Mouse (Mus musculus): Measurements from ENCODE around the gene BC005561. TPM values are rescaled to one million over a fixed set of nuclear protein-coding genes. Genes with fewer than 3 reads are reported as not detected.
"Not testable (repeated sequence)": the region's sequence is repeated elsewhere in the genome, so short reads cannot be mapped to it uniquely, and the experiment has no call there.

Gene BC005561
- 10 to 100 TPM; 13.3 to 15.3 TPM for total RNA-seq (2021)
- long read RNA-seq, experiment 1, full-length matches to known transcripts: 5 of 5 reads
- long read RNA-seq, experiment 1, partial matches to known transcripts: 0 of 5 reads
- long read RNA-seq, experiment 1, other reads (novel, unspliced or antisense): 0 of 5 reads
- long read RNA-seq, experiment 2, full-length matches to known transcripts: 4 of 5 reads
- long read RNA-seq, experiment 2, partial matches to known transcripts: 0 of 5 reads
- long read RNA-seq, experiment 2, other reads (novel, unspliced or antisense): 1 of 5 reads

DNA sequence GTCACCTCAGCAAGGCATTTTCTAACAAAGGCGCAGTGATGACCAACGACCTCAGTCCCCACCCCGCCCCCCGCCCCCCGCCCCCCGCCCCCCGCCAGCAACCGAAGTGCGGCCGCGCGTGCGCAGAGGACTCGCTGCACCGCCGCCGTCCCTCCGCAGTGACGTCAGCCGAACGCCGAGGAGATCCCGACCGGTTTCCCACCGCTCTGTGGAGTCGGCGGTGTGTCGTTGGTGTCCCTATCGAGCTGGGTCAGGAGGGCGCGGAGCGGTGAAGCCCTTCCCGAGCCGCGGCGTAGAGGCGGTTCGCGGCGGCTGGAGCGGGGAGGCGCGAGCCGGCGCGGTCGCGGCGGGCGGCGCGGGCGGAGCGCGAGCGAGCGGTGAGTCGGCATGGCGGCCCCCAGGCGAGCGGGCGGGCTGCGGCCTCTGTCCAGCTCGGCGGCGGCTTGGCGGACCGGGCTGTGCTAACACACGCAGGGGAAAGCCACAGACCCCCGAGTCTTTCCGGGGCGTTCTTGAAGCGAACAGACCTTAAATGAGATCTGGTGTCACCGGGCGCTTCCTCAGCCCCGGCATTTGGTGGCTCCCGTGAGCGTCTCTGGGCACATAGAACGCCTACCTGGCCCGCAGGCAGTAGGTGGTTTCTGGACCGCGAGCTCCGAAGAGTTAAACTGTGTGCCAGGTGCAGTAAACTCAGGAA lies at the start of gene BC005561:
TSS of gene BC005561 (plus strand) at position 158 of the 697 bp plus-strand sequence.
- peak; percentile 83 to 86 for DNase-seq (ENCODE audit: low spot score in 2 of 2)

DNA sequence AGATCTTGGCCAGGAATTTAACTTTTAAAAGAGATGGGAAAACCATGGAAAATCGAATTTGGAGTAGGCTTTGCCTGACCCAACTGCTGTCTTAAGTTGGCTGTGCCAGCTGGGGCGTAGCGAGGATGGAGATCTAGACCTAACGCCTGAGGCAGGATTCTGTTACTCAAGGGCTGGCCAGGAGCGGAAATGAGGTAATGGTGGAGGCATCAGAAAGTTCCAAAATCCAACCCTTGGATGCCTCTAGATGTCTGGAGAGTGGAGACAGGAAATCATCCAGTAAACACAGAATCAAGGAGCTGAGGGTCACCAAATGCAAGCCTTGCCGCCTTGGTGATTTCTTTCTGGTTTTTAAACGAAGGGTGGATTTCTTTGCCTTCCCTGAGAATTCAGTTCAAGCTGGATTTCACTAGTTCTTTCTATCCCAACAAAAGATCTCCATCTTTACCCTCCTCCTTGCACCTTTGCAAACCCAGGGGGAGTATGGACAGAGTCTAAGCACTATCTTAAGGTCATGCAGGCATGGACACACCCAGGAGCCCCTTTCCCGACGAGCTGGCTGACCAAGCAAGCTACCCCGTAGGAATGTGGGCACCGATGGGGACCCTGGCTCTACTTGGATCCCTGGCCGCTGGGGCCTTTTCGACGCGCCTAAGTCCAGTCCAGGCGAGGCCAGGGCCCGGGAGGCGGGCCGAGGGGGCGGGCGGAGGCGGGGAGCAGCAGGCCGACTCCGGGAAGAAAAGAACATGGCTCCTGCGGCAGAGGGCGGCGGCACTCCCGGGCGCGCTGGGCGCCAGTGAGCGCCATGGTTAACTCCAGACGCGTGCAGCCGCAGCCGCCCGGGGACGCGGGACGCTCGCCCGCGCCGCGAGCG lies 49.1 kb upstream of the BC005561 start, which contains the start of gene Pkd2:
TSS of gene Pkd2 (plus strand) at position 619 of the 874 bp plus-strand sequence.
- DNase-seq (ENCODE audit: low spot score in 2 of 2): peak; percentile 50 to 62

DNA sequence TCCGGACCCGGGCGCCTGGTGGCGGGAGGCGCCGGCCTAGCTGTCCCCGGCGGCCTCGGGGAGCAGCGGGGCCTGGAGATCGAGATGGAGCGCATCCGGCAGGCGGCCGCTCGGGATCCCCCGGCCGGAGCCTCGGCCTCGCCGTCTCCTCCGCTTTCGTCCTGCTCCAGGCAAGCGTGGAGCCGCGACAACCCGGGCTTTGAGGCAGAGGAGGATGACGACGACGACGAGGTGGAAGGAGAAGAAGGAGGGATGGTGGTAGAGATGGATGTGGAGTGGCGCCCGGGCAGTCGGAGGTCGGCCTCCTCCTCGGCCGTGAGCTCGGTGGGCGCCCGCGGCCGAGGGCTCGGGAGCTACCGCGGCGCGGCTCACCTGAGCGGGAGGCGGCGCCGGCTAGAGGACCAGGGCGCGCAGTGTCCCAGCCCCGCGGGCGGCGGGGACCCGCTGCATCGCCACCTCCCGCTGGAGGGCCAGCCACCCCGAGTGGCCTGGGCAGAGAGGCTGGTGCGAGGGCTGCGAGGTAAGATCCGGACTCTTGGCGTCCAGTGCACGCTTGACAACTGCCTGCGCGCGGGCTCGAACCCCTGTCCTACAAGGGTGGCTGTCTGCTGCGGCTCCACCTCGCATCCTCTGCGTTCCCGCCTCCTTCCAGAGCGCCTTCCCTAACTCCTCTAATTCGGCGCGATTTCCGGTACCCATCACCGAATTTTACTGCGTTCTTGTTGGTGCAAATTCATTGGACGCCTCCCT lies 48.3 kb upstream of the BC005561 start:
- DNase-seq (ENCODE audit: low spot score in 2 of 2): peak; percentile 65 to 67

DNA sequence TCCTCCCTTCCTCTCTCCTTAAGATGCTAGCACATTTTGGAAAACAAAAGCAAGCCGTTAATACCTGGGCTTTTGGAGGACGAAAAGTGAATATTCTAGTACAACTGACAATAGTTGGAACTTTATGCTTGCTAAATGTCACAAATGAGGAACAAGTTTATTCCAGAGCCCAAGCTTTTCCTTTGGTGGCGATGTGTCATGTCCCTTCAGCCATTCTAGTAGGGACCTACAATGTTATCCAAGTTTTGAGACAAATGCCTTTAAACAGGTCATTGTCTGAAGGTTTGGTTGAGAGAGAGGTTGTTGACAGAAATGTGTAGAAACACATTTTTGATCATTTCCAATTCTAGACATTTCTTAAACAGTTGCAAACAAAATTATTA lies 47.7 kb upstream of the BC005561 start:
- DNase-seq (ENCODE audit: low spot score in 2 of 2): no peak

DNA sequence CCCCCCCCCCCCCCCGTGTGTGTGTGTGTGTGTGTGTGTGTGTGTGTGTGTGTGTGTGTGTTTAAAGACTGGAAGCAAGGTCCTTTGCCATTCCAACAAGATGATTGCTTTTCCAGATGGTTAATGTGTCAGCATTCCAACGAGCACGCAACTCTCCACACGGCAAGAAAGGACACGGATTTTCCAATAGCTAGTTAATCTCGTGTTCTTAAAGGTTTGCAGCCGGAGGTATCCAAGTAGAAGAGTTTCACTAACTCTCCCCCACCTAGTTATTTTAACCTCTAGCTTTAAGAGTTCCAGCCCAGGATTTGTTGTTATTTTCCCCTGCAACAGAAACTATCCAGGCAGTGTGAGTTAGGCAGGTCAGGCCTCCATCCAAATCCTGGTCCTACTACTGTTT lies 47.3 kb upstream of the BC005561 start:
- no peak for DNase-seq (ENCODE audit: low spot score in 2 of 2)

DNA sequence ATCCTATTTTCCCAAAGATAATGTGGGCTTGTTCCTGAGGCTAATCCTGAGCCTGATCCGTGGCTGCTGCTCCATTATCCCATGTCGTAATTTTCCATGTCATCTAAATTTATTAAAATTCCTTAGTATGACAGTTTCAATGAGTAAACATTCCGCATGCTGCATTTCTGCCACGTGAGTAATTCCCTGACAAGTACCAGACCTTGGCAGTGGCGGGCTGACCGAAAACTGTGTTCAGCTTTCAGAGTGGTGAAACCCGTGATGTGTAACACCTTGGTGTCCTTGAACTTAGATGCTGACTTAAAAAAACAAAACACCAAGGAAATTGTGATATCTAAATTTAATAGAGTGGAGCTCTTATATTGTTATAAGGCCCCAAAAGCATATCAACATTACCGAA lies 42.9 kb upstream of the BC005561 start:
- DNase-seq (ENCODE audit: low spot score in 2 of 2): no peak

DNA sequence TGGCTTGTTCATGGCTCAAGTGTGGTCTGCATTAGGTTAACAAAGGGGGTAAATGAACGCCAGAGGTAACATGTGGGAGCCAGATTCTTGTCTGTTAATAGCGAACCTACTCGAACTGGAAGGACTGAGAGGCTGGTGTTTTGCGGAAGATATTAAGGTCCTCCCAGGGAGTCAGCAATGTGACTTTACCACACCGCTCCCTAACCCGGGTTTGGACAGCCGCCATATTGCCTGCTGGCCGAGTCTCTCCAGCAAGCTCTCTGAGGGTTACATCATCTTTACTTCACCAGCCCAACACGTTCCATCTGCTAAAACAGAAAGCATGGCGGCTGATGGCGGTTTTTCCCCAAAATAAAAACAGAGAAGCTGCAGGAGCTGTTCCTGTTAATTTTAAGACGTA lies 42.4 kb upstream of the BC005561 start:
- no peak for DNase-seq (ENCODE audit: low spot score in 2 of 2)

DNA sequence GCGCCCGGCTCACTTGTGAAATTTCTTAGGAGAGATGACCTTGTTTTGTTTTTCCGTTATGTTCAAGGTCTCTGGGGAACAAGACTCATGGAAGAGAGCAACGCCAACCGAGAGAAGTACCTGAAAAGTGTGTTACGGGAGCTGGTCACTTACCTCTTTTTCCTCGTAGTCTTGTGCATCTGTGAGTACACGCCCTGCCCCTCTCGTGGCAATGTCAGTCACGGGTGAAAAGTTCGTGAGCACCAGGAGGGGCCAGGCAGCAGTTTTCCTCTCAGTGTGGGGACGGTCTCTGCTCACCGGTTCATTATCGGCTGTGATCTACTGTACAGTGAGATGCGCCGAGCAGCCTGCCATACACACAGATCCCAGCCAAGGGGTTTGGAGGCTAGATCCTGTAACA lies 41.3 kb upstream of the BC005561 start:
- no peak for DNase-seq (ENCODE audit: low spot score in 2 of 2)

DNA sequence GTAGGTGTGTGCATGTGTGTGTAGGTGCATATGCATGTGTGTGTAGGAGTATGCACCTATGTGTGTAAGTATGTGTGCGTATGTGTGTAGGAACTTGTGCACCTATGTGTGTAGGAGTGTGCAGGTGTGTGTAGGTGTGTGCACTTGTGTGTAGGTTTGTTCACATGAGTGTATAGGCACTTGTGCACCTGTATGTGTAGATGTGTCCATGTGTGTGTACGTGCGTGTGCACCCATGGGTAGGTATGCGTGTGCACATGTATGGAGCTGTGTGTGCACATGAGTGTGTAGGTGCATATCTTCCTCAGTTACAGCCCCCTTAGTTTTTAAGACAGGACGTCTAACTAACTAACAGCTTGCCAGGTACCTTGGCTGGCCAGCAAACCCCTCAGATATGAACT lies 39.6 kb upstream of the BC005561 start:
- DNase-seq (ENCODE audit: low spot score in 2 of 2): no peak

DNA sequence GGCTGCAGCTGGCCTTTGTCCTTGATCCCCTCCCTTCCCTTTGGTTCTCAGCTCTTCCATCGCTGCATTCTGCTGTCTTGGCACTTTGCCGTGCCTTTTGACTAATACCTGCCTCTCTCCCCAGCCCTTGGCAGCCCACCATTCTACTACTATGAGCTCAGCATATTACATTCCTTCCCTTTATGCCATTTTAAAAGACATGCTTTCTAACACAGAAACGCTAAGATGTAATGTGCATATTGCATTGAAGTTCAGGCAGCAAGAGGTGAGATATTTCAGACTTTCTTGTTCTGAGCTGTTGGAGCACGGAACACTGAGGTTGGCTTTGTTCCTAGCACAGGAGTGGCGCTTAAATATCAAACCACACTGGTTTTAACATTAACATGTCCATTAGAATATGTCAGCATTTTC lies 37.2 kb upstream of the BC005561 start:
- no peak for DNase-seq (ENCODE audit: low spot score in 2 of 2)

DNA sequence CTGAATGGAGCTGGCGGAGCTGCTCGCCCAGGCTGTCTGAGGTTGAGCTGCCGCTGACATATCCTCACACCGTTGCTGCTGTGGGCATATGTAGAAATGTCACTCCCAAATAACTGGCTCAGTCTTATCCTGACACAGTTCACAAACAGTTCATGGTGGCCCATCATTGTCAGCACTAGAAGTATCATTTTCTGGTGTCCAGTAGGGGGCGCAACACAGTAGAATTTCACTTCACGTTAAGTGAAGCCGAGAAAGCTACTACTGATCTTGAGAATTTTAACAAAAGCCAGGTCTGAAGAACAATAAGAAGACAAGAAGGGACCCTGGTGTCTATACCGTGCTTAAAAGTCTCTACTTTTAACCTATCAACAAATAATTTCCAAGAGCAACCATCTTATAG lies 35.8 kb upstream of the BC005561 start:
- peak in 1 of 2 experiments; percentile 23 for DNase-seq (ENCODE audit: low spot score in 2 of 2)

DNA sequence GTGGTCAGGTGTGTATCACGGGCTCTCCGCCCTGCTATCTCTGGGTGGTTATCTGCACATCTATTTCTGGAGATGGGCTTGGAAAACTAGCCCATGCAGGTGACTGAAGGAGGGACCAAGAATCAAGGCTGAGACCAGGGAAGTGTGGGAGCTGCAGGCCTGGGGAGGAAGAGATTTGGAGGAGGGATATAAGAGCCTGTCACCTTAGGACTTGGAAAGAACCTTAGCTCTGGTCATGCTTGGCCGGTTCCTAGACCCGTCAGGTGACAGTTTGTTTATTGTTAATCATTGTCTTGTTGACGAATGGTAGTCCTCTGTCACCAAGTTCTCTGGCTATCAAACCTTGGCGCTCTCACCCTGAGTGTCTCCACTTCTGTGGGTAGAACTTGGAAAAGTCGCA lies 27.8 kb upstream of the BC005561 start:
- no peak for DNase-seq (ENCODE audit: low spot score in 2 of 2)

DNA sequence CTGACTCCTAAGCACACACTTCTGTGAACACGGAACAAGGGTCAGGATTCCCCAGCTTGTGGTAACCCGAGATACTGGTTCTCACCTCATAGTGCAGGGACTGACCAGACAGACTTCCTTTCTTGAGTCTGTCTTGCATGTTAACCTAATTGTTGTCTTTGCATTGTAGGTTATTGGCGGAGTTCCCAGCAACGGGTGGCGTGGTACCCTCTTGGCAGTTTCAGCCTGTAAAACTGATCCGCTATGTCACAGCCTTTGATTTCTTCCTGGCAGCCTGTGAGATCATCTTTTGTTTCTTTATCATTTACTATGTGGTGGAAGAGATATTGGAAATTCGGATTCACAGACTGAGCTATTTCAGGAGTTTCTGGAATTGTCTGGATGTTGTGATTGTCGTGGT lies 25.3 kb upstream of the BC005561 start:
- DNase-seq (ENCODE audit: low spot score in 2 of 2): no peak

DNA sequence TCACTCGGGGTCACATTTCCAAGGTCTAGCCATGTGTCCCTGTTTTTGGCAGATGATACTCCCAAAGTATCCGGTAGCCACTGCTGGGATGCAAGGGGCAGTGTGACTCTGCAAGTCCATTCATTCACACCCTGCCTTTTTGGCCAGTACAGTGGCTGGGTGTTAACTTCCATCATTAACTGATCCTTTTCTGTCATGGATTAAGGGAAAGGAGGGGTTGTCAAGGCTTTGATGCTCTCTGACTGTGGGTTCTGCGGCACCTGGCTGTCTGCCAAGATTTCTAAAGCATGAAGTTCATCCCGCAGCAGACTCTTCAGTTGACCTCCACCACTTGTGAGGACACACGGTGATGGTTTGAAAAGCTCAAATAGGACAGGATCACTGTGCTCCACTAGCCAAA lies 16.6 kb upstream of the BC005561 start:
- no peak for DNase-seq (ENCODE audit: low spot score in 2 of 2)

DNA sequence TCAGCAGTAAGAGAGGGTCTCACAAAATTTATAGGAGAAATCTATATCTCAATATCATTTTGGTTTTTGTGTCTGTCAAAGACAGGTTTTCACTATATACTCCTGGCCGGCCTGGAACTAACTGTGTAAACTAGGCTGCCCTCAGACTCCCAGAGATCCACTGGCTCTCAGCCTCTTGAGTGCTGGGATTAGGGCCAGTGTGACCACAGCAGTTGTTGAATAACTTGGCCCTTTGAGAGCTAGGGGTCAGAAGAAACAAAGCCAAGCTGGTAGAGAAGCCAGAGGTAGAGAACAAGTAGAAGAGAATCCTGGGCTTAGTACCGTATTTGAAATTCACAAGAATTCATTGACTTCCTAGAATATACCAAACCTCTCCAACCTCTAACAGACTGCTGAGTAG lies 3.3 kb upstream of the BC005561 start:
- DNase-seq (ENCODE audit: low spot score in 2 of 2): no peak

DNA sequence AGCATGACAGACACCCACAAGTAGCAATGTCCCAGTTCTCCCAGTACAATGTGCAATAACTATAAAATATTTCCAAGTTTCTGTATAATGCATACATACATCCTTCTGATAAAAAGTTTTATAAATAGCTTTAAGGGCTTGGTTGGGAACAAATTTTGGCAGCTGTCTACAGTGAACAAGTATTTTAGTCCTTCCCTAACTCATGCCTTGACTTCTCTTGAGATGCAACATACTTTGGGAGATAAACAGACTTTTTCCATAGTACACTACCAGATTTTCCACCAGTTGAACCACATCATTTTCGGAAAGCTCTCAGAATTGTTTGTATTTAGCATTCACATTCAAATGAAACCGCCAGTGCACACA lies 340 bp upstream of the BC005561 start:
- DNase-seq (ENCODE audit: low spot score in 2 of 2): no peak

DNA sequence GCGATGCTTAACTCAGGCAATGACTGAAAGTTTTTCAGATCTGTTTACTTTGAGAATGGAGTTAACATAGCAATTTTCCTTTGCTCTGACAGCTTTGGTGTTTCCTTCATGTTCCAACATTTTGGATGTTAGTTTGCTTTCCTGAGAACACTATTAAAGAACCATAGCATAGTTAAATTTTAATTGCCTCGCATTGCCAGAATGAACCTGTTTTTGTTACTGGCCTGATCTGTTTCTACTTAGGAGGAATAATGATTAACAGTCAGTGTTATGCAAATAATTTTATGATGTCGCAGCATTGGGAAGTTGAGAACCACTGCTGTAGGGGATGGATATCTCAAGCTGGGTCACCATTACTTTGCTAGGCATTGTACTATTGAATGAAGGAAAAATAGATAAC lies 3.1 kb downstream of the BC005561 start:
- no peak for DNase-seq (ENCODE audit: low spot score in 2 of 2)

DNA sequence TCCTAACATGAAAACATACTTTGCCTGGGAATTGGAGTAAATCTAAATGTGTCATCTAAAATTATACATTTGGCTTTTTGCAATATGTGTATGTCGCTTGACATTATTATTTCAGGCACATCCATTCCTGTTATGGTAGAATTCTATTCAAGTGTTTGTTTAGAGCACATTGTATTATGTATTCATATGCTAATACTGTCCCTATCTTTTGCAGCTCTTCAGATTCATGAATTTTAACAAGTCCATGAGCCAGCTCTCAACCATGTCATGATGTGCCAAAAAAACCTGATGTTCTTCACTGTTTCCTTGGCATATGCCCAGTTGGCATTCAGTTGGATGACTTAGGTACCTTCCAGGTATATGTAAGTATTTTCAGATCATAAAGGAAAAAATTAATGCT lies 30.5 kb downstream of the BC005561 start:
- peak in 1 of 2 experiments; percentile 17 for DNase-seq (ENCODE audit: low spot score in 2 of 2)

DNA sequence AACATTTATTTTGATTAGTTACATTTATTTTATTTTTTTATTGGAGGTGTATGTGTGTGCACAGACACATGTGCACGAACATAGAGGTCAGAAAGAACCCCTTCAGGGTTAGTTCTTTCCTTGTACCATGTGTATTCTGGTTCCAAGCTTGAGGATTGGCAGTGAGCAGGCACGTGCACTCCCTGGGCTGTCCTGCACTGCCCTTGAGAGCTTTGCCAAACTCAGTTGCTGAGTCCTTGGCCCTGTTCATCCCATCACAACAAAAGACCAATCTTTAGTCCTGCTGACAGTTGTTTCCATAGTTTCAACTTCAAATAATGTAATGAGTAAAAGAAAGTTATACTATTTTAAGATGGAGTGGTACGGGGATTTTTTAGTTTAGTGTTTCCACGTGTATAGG lies 31.2 kb downstream of the BC005561 start:
- DNase-seq (ENCODE audit: low spot score in 2 of 2): no peak

DNA sequence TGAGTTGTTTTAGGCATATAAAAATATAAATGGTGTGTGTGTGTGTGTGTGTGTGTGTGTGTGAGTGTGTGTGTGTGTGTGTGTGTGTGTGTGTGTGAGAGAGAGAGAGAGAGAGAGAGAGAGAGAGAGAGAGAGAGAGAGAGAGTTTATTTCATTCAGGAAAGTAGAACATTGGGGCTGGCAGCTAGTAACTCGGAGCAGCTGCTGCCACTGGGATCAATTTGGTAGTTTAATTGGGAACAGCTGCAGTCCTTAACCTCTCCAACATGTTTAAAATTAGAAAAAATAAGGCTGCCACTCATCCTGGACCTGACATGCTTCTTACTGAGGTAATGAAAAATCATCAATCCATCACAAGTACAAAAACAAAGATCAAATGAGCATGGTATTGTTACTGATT lies 59.9 kb downstream of the BC005561 start:
- DNase-seq (ENCODE audit: low spot score in 2 of 2): not testable (repeated sequence)

DNA sequence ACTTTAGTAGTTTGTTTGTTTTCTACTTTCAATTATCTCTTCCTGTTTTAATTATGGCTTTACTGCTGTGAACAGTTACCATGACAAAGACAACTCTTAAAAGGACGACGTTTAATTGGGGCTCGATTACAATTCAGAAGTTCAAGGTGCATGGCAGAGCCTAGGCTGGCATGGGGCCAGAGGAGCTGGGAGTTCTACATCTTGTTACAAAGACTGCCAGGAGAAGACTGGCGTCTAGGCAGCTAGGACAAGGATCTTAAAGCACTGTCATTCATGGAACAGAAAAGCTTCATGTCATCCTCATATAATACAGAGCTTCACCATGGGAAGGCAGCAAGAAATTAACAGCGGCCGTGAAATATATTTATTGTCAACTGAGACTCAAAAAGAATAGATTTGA lies 62.6 kb downstream of the BC005561 start:
- peak; percentile 22 to 41 for DNase-seq (ENCODE audit: low spot score in 2 of 2)
